Mouse (Mus musculus) MEL (cell line): Measurements from ENCODE around the gene Abcc10. TPM values are rescaled to one million over a fixed set of nuclear protein-coding genes. Genes with fewer than 3 reads are reported as not detected.

Experiments
- DNase-seq: peaks from one replicate; pipeline ENCODE4 v3.0.0; 2011; ENCODE audit warnings: low read depth, low spot score
- H3K27ac ChIP-seq: 2 replicates; pipeline ENCODE4 v1.5.1; 2012; ENCODE audit warnings: low read depth, mild to moderate bottlenecking, control low read depth, low read length, moderate library complexity; ENCODE audit not compliant: control insufficient read depth
- H3K27me3 ChIP-seq, 2 experiments: fragments of 150-350 bp in 1 of 2; sonication (generic) in 1 of 2; 2 replicates each; pipeline ENCODE4 v1.6.1; 2012; ENCODE audit warnings: low read length in 2 of 2, mild to moderate bottlenecking in 2 of 2, improper control_type of control experiment in 1 of 2, moderate library complexity in 1 of 2; ENCODE audit not compliant: insufficient read depth in 2 of 2, control insufficient read depth in 1 of 2
- H3K36me3 ChIP-seq, 2 experiments: 2 replicates each; pipeline ENCODE4 v1.6.1; 2012 to 2014; ENCODE audit warnings: low read length in 2 of 2, improper control_type of control experiment in 1 of 2, inconsistent platforms in 1 of 2, mild to moderate bottlenecking in 1 of 2; ENCODE audit not compliant: insufficient read depth in 2 of 2, control insufficient read depth in 1 of 2
- H3K4me1 ChIP-seq, 2 experiments: fragments of 150-350 bp in 1 of 2; sonication (generic) in 1 of 2; 2 replicates each; pipeline ENCODE4 v1.6.1; 2012; ENCODE audit warnings: low read length in 2 of 2, improper control_type of control experiment in 1 of 2, mild to moderate bottlenecking in 1 of 2; ENCODE audit not compliant: insufficient read depth in 2 of 2, control insufficient read depth in 1 of 2
- H3K4me3 ChIP-seq, 2 experiments: fragments of 150-350 bp in 1 of 2; sonication (generic) in 1 of 2; 2 replicates each; pipeline ENCODE4 v1.5.1; 2012; ENCODE audit warnings: low read depth in 2 of 2, low read length in 2 of 2, mild to moderate bottlenecking in 2 of 2, moderate library complexity in 2 of 2, control low read depth in 1 of 2, improper control_type of control experiment in 1 of 2; ENCODE audit not compliant: control insufficient read depth in 1 of 2, insufficient read depth in 1 of 2
- H3K79me2 ChIP-seq: 2 replicates; pipeline ENCODE4 v1.6.1; 2012; ENCODE audit warnings: mild to moderate bottlenecking, low read length, moderate library complexity; ENCODE audit not compliant: control insufficient read depth, poor library complexity, insufficient read depth
- H3K9ac ChIP-seq: 2 replicates; pipeline ENCODE4 v1.6.1; 2012; ENCODE audit warnings: low read depth, mild to moderate bottlenecking, control low read depth, low read length, moderate library complexity; ENCODE audit not compliant: control insufficient read depth, poor library complexity, severe bottlenecking
- H3K9me3 ChIP-seq: fragments of 150-350 bp; sonication (generic); replicated peaks from 2 replicates; pipeline ENCODE4 v1.6.1; 2012; ENCODE audit warnings: mild to moderate bottlenecking, low read length, improper control_type of control experiment, moderate library complexity; ENCODE audit not compliant: insufficient read depth
- BHLHE40 ChIP-seq: IDR thresholded peaks from 2 replicates; pipeline ENCODE4 v1.6.1; 2012; ENCODE audit warnings: low read depth, mild to moderate bottlenecking, inconsistent platforms, low read length, improper control_type of control experiment, borderline replicate concordance
- CHD2 ChIP-seq: IDR thresholded peaks from 2 replicates; pipeline ENCODE4 v1.6.1; 2011; ENCODE audit warnings: low read length, improper control_type of control experiment
- GABPA ChIP-seq: IDR thresholded peaks from 2 replicates; pipeline ENCODE4 v1.6.1; 2012; ENCODE audit warnings: low read depth, mild to moderate bottlenecking, inconsistent platforms, low read length, improper control_type of control experiment, moderate library complexity
- GATA1 ChIP-seq: IDR thresholded peaks from 2 replicates; pipeline ENCODE4 v1.6.1; 2011; ENCODE audit warnings: low read depth, low read length, improper control_type of control experiment
- HCFC1 ChIP-seq: IDR thresholded peaks from 2 replicates; pipeline ENCODE4 v1.6.1; 2012; ENCODE audit warnings: low read depth, mild to moderate bottlenecking, inconsistent platforms, low read length, improper control_type of control experiment, moderate library complexity
- JUND ChIP-seq: IDR thresholded peaks from 2 replicates; pipeline ENCODE4 v1.6.1; 2011; ENCODE audit warnings: low read depth, mild to moderate bottlenecking, improper control_type of control experiment, low read length
- MAX ChIP-seq: IDR thresholded peaks from 2 replicates; pipeline ENCODE4 v1.6.1; 2011; ENCODE audit warnings: low read length, improper control_type of control experiment
- MXI1 ChIP-seq: IDR thresholded peaks from 2 replicates; pipeline ENCODE4 v1.6.1; 2011; ENCODE audit warnings: mild to moderate bottlenecking, low read depth, low read length, improper control_type of control experiment
- MYB ChIP-seq: IDR thresholded peaks from 2 replicates; pipeline ENCODE4 v1.6.1; 2011; ENCODE audit warnings: mild to moderate bottlenecking, low read depth, low read length, improper control_type of control experiment
- NELFE ChIP-seq: IDR thresholded peaks from 2 replicates; pipeline ENCODE4 v1.6.1; 2011; ENCODE audit warnings: low read depth, low read length, improper control_type of control experiment
- NRF1 ChIP-seq: IDR thresholded peaks from 2 replicates; pipeline ENCODE4 v1.6.1; 2014; ENCODE audit warnings: low read depth, mild to moderate bottlenecking, inconsistent platforms, low read length, improper control_type of control experiment, moderate library complexity; ENCODE audit not compliant: poor library complexity, insufficient read depth, severe bottlenecking
- POLR2AphosphoS2 ChIP-seq: IDR thresholded peaks from 2 replicates; pipeline ENCODE4 v1.6.1; 2011; ENCODE audit warnings: low read length, improper control_type of control experiment
- RCOR1 ChIP-seq: IDR thresholded peaks from 2 replicates; pipeline ENCODE4 v1.6.1; 2012; ENCODE audit warnings: low read depth, mild to moderate bottlenecking, inconsistent platforms, low read length, improper control_type of control experiment
- SIN3A ChIP-seq: IDR thresholded peaks from 2 replicates; pipeline ENCODE4 v1.6.1; 2012; ENCODE audit warnings: low read length, improper control_type of control experiment, inconsistent platforms
- TBP ChIP-seq: IDR thresholded peaks from 2 replicates; pipeline ENCODE4 v1.8.0; 2011; ENCODE audit warnings: low read depth, low read length, improper control_type of control experiment
- TCF12 ChIP-seq: IDR thresholded peaks from 2 replicates; pipeline ENCODE4 v1.6.1; 2014; ENCODE audit warnings: low read depth, mild to moderate bottlenecking, inconsistent platforms, low read length, improper control_type of control experiment, moderate library complexity
- UBTF ChIP-seq: IDR thresholded peaks from 2 replicates; pipeline ENCODE4 v1.6.1; 2012; ENCODE audit warnings: low read depth, mild to moderate bottlenecking, inconsistent platforms, low read length, improper control_type of control experiment, moderate library complexity, borderline replicate concordance; ENCODE audit not compliant: insufficient read depth
- USF1 ChIP-seq: IDR thresholded peaks from 2 replicates; pipeline ENCODE4 v1.6.1; 2014; ENCODE audit warnings: low read depth, mild to moderate bottlenecking, inconsistent platforms, low read length, improper control_type of control experiment, moderate library complexity
- ZKSCAN1 ChIP-seq: IDR thresholded peaks from 2 replicates; pipeline ENCODE4 v1.6.1; 2012; ENCODE audit warnings: low read depth, mild to moderate bottlenecking, inconsistent platforms, low read length, improper control_type of control experiment, moderate library complexity
- ZMIZ1 ChIP-seq: IDR thresholded peaks from 2 replicates; pipeline ENCODE4 v1.6.1; 2012; ENCODE audit warnings: low read depth, mild to moderate bottlenecking, inconsistent platforms, low read length, improper control_type of control experiment, moderate library complexity
- ZNF384 ChIP-seq: IDR thresholded peaks from 2 replicates; pipeline ENCODE4 v1.6.1; 2012; ENCODE audit warnings: low read depth, mild to moderate bottlenecking, inconsistent platforms, low read length, improper control_type of control experiment
- polyA plus RNA-seq, 2 experiments: library from polyadenylated mRNA; stranded (reverse) in 1 of 2; unstranded in 1 of 2; fragments of >175 nt in 1 of 2; fragments of >200 nt in 1 of 2; gene quantifications; 2 replicates each; pipeline versions ENCODE4 v1.2.1 to v1.2.4; 2012; ENCODE audit warnings: low replicate concordance in 2 of 2, low read depth in 1 of 2; ENCODE audit not compliant: insufficient read length in 2 of 2, insufficient read depth in 1 of 2, missing spikeins in 1 of 2
- total RNA-seq: library from RNA; depleted of rRNA; stranded (reverse); fragments of 300-350 nt; gene quantifications from 2 replicates; pipeline ENCODE4 v1.2.3, GENCODE M21; 2012

Gene Abcc10
- total and polyA plus RNA-seq, 3 experiments: 4.0 to 6.2 TPM; not detected in 1

DNA sequence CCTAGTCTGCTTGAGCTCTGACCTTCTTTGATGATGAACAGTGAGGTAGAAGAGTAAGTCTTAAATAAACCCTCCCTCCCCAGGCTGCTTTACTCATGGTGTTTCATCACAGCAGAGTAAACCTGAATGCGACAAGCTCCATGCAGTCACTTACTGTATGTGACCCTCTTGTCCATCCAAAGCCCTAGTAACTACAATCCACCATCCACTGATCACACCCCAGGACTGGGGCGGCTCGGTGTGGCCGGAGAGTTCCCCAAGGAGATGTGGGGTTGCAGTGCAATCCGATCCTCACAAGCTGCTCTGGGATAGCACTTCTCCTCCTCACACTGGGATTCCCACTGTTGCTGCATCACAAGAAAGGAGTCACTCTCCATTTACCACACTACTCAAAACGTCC is 53.7 kb downstream of the Abcc10 start:
- no peaks in the 10 kb centered on the region for H3K9me3 ChIP-seq
- peaks cover 0 to 4% of the 10 kb centered on the region in 2 experiments; a peak in 1 of 4 replicates for H3K36me3 ChIP-seq
- H3K27ac ChIP-seq: no peak overlapping the region
- no peak overlapping the region for H3K9ac ChIP-seq
- DNase-seq: no peak
- H3K79me2 ChIP-seq: no peaks in the 10 kb centered on the region
- H3K4me1 ChIP-seq: no peaks in the 10 kb centered on the region
- H3K27me3 ChIP-seq: no peaks in the 10 kb centered on the region
- TF ChIP-seq JUND (no peak), TCF12 (no peak), RCOR1 (no peak), GABPA (no peak), MXI1 (no peak), MYB (no peak), BHLHE40 (no peak), TBP (no peak), POLR2AphosphoS2 (no peak)
- TF ChIP-seq, all 39 proteins: peak for 0
- H3K4me3 ChIP-seq: no peak overlapping the region

DNA sequence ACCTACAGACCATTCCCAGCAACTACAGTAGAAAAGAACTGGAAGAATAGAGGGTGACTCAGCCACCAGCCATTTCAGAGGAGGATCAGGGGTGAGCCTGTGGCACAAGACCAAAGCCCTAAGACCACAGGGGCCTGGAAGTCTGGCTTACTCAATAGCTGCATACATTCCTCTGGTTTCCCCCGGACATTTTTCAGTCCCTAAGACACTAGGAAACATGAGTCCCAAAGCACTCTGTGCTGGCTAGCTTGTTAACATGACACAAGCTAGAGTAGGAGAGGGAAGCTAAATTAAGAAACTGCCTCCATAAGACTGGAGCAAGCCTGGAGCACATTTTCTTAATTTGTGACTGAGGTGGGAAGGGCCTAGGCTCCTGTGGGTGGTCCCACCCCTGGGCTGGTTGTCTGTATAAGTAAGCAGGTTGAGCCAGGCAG is 54.3 kb downstream of the Abcc10 start:
- H3K4me1 ChIP-seq: no peaks in the 10 kb centered on the region
- no peaks in the 10 kb centered on the region for H3K79me2 ChIP-seq
- no peak overlapping the region for H3K27ac ChIP-seq
- no peaks in the 10 kb centered on the region for H3K9me3 ChIP-seq
- H3K4me3 ChIP-seq: no peak overlapping the region
- DNase-seq: no peak
- H3K27me3 ChIP-seq: no peaks in the 10 kb centered on the region
- H3K9ac ChIP-seq: no peak overlapping the region
- TF ChIP-seq UBTF (no peak), HCFC1 (no peak), MAX (no peak), GATA1 (no peak), ZMIZ1 (no peak), NELFE (no peak), NRF1 (no peak), ZKSCAN1 (no peak), USF1 (no peak), MXI1 (no peak), RCOR1 (no peak), JUND (no peak), ZNF384 (no peak), SIN3A (no peak), CHD2 (no peak)
- TF ChIP-seq, all 39 proteins: peak for 0
- peaks cover 0 to 4% of the 10 kb centered on the region in 2 experiments; a peak in 1 of 4 replicates for H3K36me3 ChIP-seq
